Mouse (Mus musculus): ENCODE results near the gene Piga.
A peak's percentile ranks its signal among the peaks of the same experiment; 100 is the strongest.

Piga gene

GRCm38 (mm10) chrX:164419471-164419939 lies at the start of gene Piga:
TSS of gene Piga (plus strand) at chrX:164419787.
- peak; percentile 85 for DNase-seq (ENCODE audit: low read depth, low spot score)

GRCm38 (mm10) chrX:164370576-164370975 lies 49.0 kb upstream of the Piga start:
- DNase-seq (ENCODE audit: low read depth, low spot score) = no peak

- DNase-seq (ENCODE audit: low read depth, low spot score) = no peak
These were observed 46.5 kb upstream of the Piga start, which contains the start of gene Vegfd for GRCm38 (mm10) chrX:164373081-164373480. TSS of gene Vegfd (plus strand) at chrX:164373378.

GRCm38 (mm10) chrX:164374586-164374985 lies 45.0 kb upstream of the Piga start:
- DNase-seq (ENCODE audit: low read depth, low spot score) = no peak

- no peak for DNase-seq (ENCODE audit: low read depth, low spot score)
These were observed 39.9 kb upstream of the Piga start for GRCm38 (mm10) chrX:164379721-164380120.

GRCm38 (mm10) chrX:164381618-164382408 lies 37.8 kb upstream of the Piga start:
- DNase-seq (ENCODE audit: low read depth, low spot score) = peak; percentile 44

GRCm38 (mm10) chrX:164394091-164394490 lies 25.5 kb upstream of the Piga start:
- DNase-seq (ENCODE audit: low read depth, low spot score) = no peak

- no peak for DNase-seq (ENCODE audit: low read depth, low spot score)
These were observed 21.1 kb upstream of the Piga start for GRCm38 (mm10) chrX:164398456-164398855.

- DNase-seq (ENCODE audit: low read depth, low spot score) = no peak
These were observed 14.4 kb upstream of the Piga start for GRCm38 (mm10) chrX:164405080-164405649.

GRCm38 (mm10) chrX:164406133-164407022 lies 13.2 kb upstream of the Piga start:
- no peak for DNase-seq (ENCODE audit: low read depth, low spot score)

GRCm38 (mm10) chrX:164408301-164408927 lies 11.2 kb upstream of the Piga start:
- DNase-seq (ENCODE audit: low read depth, low spot score) = no peak

- no peak for DNase-seq (ENCODE audit: low read depth, low spot score)
These were observed 9.0 kb upstream of the Piga start for GRCm38 (mm10) chrX:164410562-164410961.

- no peak for DNase-seq (ENCODE audit: low read depth, low spot score)
These were observed 2.8 kb upstream of the Piga start for GRCm38 (mm10) chrX:164416803-164417202.

- DNase-seq (ENCODE audit: low read depth, low spot score) = no peak
These were observed 1.6 kb upstream of the Piga start for GRCm38 (mm10) chrX:164418008-164418407.

GRCm38 (mm10) chrX:164419955-164420354 lies 368 bp downstream of the Piga start:
- peak; percentile 16 for DNase-seq (ENCODE audit: low read depth, low spot score)

GRCm38 (mm10) chrX:164420518-164420917 lies 931 bp downstream of the Piga start:
- no peak for DNase-seq (ENCODE audit: low read depth, low spot score)

- no peak for DNase-seq (ENCODE audit: low read depth, low spot score)
These were observed 5.2 kb downstream of the Piga start for GRCm38 (mm10) chrX:164424821-164425220.

GRCm38 (mm10) chrX:164427295-164427694 lies 7.7 kb downstream of the Piga start:
- no peak for DNase-seq (ENCODE audit: low read depth, low spot score)

GRCm38 (mm10) chrX:164428224-164428623 lies 8.6 kb downstream of the Piga start:
- DNase-seq (ENCODE audit: low read depth, low spot score) = no peak

GRCm38 (mm10) chrX:164430621-164431020 lies 11.0 kb downstream of the Piga start:
- no peak for DNase-seq (ENCODE audit: low read depth, low spot score)

- no peak for DNase-seq (ENCODE audit: low read depth, low spot score)
These were observed 11.5 kb downstream of the Piga start for GRCm38 (mm10) chrX:164431133-164431532.

GRCm38 (mm10) chrX:164431541-164431940 lies 12.0 kb downstream of the Piga start:
- no peak for DNase-seq (ENCODE audit: low read depth, low spot score)

All from c-Kit-negative CD71-positive TER-119-positive erythroid progenitor cells, embryonic 14.5 days (primary cell).